Mouse (Mus musculus) fat pad, adult 2 months (tissue): ENCODE results near the gene Cux2.

Source experiments
- DNase-seq: peaks from one replicate; pipeline ENCODE4 v3.0.0-alpha.2; 2011; ENCODE audit warnings: low read depth, low spot score; ENCODE audit errors: extremely low read depth

Cux2 gene

DNA sequence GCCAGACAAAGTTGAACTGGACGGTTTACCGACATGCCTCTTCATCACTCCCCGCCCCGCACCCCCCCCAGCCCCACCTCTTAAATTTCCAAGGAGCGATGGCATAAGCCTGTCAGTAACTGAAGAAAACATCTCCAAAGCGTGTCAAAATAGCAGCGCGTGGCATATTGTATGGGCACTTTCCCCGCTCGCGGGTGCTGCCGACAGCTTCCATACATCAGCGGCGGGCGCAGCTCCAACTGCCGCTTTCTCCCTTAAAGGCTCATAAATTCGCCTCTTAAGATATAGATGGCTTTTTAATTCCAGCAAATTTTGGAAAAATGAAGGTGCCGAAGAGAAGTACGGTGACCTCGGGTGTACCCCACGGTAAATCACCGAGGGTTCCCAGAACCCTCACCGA, 124.6 kb downstream of the Cux2 start:
- DNase-seq: no peak

- no peak for DNase-seq
Observed at GRCm38 (mm10) chr5:121924423-121924822, 125.5 kb downstream of the Cux2 start.

DNA sequence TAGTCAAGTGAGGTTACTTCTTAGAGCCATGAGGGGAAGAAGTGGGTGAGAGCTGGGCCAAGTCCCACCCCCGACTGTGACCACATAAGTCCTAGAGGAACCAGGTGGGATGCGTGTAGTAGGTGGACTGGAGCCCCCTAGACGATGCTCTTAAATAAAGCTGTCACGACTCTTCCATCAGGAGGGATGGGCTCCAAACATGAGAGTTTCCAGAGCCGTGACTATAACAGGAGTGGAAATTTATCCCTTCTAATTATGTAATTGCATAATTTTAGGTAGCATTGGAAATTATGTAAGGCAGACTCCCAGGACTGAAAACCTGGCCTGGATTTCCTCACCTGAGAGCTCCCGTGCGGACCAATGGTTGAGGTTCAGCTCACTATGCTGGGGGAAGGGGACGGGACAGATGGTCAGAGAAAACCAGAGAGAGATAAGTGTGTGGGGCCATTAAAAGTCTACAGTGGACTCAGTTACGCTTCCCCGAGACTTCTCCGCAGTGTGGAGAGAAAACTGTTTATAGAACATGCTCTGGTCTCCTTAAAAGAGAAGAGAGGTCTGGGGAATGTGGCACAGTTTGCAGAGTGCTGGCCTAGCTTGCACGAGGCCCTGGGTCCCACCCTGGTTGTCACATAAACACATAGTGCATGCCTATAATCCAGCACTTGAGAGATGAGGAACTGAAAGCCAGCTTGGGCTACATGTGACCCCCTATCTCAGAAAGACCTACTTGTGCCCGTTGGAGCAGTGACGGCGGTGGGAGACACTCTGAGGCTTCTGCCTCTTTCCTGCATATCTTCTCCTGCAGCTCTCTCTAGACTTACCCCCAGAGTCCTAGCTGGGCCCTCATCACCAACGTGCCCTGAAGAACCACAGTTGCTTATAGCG, 126.7 kb downstream of the Cux2 start:
- no peak for DNase-seq

DNA sequence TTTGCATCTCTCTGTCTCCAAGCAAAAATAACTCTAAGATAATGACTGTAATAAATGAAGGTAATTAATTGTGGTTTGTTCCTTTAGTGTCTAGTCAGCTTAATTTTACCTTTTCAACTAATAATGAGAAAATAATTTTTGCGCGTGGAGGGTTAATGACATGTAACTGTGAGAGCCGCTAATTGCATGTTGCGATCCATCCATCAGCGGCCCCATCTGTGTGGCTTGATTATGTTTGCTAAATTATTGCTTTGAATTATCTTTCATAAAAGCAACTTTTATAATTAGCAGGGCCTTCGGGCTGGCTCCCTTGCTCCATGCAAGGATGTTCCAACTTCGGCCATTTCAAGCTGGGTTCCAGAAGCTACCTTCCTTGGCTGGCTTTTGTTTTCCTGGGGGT, 130.7 kb downstream of the Cux2 start:
- DNase-seq: no peak

DNA sequence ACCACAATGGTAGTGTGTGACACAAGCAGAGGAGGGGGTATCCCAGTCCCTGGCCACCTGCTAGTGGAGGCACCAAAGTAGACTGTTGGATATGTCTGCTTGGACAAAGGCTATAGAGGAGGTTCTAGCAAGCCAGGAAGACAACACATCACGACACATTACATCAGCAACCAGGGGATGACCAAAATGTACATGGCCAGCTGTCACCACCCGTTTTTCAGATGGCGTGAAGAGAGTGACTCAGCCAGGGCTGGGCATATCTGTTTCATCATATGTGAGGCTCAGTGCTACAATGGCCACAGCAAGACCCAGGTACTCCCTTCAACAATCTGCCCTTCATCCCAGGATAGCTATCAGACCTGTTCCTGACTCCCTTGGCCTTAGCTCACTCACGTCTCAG, 133.1 kb downstream of the Cux2 start:
- no peak for DNase-seq

DNA sequence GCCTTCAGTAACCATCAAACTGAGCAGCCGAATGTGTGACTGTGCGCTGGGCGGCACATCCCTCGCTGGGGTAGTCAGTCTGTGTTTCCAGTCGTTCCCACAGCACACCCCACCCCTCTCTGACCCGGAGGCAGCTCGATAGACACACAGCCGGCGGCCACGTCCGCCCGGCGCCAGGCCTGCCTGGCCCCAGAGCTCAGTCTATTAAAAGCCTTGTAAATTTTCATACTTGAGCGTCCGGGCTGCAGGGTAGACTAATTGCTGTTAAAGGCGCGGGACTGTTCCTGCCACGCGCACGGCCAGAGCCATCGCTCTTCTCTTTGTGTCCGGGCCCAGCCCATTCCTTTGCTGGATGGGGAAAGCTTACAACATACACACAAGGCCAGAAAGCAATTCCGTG, 135.9 kb downstream of the Cux2 start:
- no peak for DNase-seq

GRCm38 (mm10) chr5:121909226-121909985, 140.5 kb downstream of the Cux2 start:
- no peak for DNase-seq

GRCm38 (mm10) chr5:121905671-121906070, 144.2 kb downstream of the Cux2 start:
- DNase-seq: no peak

- DNase-seq: no peak
Observed at GRCm38 (mm10) chr5:121904799-121905198, 145.1 kb downstream of the Cux2 start.

- DNase-seq: no peak
Observed at GRCm38 (mm10) chr5:121902809-121903745, 146.8 kb downstream of the Cux2 start.

DNA sequence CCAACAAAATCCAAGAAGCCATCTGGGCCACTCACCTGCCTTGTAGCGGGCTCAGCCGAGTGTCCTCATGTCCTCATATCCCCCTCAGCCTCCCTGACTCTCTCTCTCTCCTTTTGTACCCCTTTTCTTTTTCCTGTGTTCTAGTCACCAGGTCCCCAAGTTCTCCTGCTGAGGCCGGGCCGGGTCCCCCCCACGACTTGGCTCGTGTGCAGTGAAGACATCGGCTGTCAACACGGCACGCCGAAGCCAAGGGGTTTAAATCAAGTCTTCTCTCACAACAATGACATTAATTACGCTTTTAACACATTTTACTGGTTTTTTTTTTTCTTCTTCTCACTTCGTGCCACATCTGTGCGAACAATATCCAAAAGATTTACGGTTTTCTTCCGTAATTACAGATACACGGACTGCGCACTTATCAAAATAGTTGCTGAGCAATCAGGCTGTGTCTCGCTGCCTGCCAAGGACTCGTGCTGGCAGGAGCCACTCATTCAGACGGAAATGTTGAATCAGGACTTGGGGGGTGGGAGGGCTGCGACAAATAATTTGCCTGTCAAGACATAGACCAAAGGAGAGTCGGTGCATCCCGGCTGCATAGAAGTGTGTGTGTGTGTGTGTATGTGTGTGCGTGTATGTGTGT, 154.7 kb downstream of the Cux2 start:
- DNase-seq: no peak

DNA sequence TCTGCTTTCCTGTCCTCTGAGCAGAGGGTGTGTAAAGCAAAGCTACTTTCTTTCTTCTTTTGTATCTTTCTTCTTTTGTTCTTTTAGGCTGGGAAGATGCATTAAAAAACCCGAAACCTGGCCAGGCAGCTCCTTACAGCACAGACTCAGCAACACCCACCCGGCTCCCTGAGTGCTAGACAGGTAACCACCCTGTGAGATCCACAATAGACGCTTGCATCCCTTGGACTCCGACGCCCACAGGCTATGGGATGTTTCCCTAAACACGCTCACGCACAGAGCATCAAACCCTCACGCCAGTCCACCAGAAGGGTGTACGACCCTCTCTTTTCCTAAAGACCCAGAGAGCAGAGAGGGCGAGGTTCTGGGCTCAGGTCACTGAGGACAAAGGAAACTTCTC, 155.3 kb downstream of the Cux2 start:
- DNase-seq: no peak

- no peak for DNase-seq
Observed at GRCm38 (mm10) chr5:121893581-121893980, 156.3 kb downstream of the Cux2 start.

DNA sequence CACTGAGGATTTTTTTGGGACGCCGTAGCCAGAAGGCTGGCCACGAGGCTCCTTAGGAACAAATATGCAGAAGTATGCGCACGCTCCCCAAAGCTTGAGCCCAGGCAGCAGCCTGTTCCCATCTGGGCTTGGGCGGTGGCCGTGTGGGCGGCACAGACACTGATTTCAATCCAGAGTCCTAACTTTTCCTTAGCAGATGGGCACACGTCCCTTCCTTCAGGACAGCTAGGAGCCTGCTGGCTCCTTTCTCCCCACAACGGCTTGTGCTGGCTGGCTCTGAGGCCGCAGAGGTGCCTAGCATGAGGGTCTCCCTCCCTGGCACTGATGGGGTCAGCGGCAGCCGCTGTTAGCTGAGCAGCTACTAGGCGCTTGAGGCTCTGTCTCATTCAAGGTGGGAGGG, 157.6 kb downstream of the Cux2 start:
- DNase-seq: no peak

- no peak for DNase-seq
Observed at GRCm38 (mm10) chr5:121890925-121891324, 159.0 kb downstream of the Cux2 start.

DNA sequence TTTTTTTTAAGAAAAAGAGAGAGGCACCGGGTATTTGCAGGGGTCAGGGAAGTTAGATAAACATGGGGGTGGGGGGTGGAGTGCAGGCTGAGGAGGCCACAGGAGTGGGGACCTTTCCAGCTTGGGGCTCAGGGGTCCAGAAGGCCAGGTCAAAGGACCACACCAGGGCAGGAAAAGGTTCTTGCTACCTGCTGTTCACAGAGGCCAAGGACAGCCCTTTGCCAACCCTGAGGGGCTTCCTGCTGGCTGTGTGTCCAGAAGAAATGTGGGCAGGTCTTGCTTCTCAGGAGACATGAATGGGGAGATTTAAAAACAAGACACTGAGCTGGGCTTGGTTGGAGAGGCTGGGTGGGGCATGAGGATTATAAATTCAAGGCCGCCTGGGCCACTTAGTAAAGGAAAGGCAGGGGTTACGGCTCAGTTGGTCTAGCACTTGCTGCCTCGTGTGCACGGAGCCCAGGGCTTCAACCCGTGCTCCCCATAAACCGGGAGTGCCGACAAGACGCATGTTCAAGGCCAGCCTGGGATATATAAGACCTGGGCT, 160.0 kb downstream of the Cux2 start:
- DNase-seq: no peak

- no peak for DNase-seq
Observed at GRCm38 (mm10) chr5:121889375-121889774, 160.5 kb downstream of the Cux2 start.

DNA sequence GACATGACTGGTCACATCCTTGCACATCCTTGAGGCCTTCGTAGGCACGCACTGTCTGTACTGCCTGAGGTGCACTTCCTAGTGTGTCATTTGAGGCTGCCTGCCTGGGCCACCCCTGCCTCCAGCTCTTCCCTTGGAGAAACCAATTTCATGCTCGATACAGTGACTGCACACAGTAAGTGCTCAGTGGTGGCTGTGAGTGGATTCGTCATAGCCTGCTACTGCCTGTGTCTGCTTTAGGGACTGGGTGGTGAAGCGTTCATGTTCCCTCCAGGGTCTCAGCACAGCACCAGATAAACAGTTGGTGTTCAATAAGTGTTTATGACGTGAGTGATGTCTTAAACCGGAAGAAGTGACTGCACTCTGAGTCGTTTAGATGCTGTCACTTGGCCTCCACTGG, 166.5 kb downstream of the Cux2 start:
- no peak for DNase-seq

- no peak for DNase-seq
Observed at GRCm38 (mm10) chr5:121879211-121879610, 170.7 kb downstream of the Cux2 start.

GRCm38 (mm10) chr5:121878703-121879102, 171.2 kb downstream of the Cux2 start:
- no peak for DNase-seq
